18 mouse cellular contexts compared by ENCODE assay signal in genomic region chr9:44419730-44420129, GRCm38 (mm10). TPM values are rescaled to one million over a fixed set of nuclear protein-coding genes. Genes with fewer than 3 reads are reported as not detected.
DNase-seq lines count a peak whose midpoint lies in the region; ATAC-seq and TF ChIP-seq lines count a peak whose summit lies in the region.
"Not testable (repeated sequence)": the region's sequence is repeated elsewhere in the genome, so short reads cannot be mapped to it uniquely, and the experiment has no call there.
"Had no signal": no experiment of that assay in that cellular context is flagged by ENCODE, and none has a peak within 500 bp of the region (broad histone marks: within the 10 kb centered on the region; RNA-seq: fewer than 3 reads in every experiment).

No protein-coding gene starts in this region.

- peak overlapping the region in 1 of 3 experiments; percentile 66 for H3K4me3 ChIP-seq in CH12.LX (replicated peaks in 1 of 3; ENCODE audit: low read depth in 2 of 3, low read length in 2 of 3, poor library complexity in 1 of 3)
- H3K4me3 ChIP-seq in ES-Bruce4 (ENCODE audit: low read depth, low read length); midbrain, embryonic 11.5 days (ENCODE audit: low read depth, low read length); testis, adult 2 months (ENCODE audit: control insufficient read depth, low read depth, low read length): not testable (repeated sequence)
- H3K4me3 ChIP-seq in MEL (ENCODE audit: control insufficient read depth in 1 of 2, insufficient read depth in 1 of 2, low read depth in 2 of 2, low read length in 2 of 2), result peak overlapping the region; percentile 23

- in situ Hi-C loops in CH12.LX (cut with MboI; ENCODE audit: low pct_ligation_motif_present, low pct_unique_long_range_greater_than_20kb, low sequenced_read_pairs), result not testable (repeated sequence)

- not testable (repeated sequence) for ATAC-seq in midbrain, embryonic 11.5 days (ENCODE audit: low FRiP score)

- not testable (repeated sequence) for H3K9ac ChIP-seq in CH12.LX (ENCODE audit: insufficient read depth, low read depth); ES-Bruce4 (ENCODE audit: low read depth, poor library complexity, severe bottlenecking); midbrain, embryonic 11.5 days (ENCODE audit: low read length)
- H3K9ac ChIP-seq in MEL (ENCODE audit: control insufficient read depth, low read depth, low read length, poor library complexity, severe bottlenecking), result peak overlapping the region; percentile 50

- H3K9me3 ChIP-seq in CH12.LX (replicated peaks; ENCODE audit: low read length); ES-Bruce4 (replicated peaks; ENCODE audit: control insufficient read depth, insufficient read depth, low read length, poor library complexity, severe bottlenecking); MEL (replicated peaks; ENCODE audit: insufficient read depth, low read length); midbrain, embryonic 11.5 days (ENCODE audit: control insufficient read depth, low read length): not testable (repeated sequence)

- dilution Hi-C loops in CH12.LX (cut with MboI; ENCODE audit: extremely low pct_ligation_motif_present, extremely low pct_unique_long_range_greater_than_20kb, low sequenced_read_pairs), result not testable (repeated sequence)

- not testable (repeated sequence) for H3K79me2 ChIP-seq in CH12.LX (replicated peaks; ENCODE audit: control insufficient read depth, extremely low read depth, insufficient read depth, poor library complexity, severe bottlenecking); MEL (ENCODE audit: control insufficient read depth, insufficient read depth, low read length, poor library complexity)

- H3K27ac ChIP-seq in CH12.LX (ENCODE audit: insufficient read depth, low read depth); midbrain, embryonic 11.5 days (ENCODE audit: low read depth, low read length): not testable (repeated sequence)
- H3K27ac ChIP-seq in ES-Bruce4 (ENCODE audit: insufficient read depth, low read length), result peak overlapping the region; percentile 52
- H3K27ac ChIP-seq in MEL (ENCODE audit: control insufficient read depth, low read depth, low read length), result peak overlapping the region; percentile 83
- H3K27ac ChIP-seq in testis, adult 2 months (ENCODE audit: control insufficient read depth, insufficient read depth, low read depth, low read length), result peak overlapping the region; percentile 78; the same call in 1 of the 2 replicates

- WGBS in midbrain, embryonic 11.5 days, result 95% methylated on average over 9 of the region's 9 CpGs

- H3K4me1 ChIP-seq in CH12.LX (ENCODE audit: control insufficient read depth in 1 of 2, insufficient read depth in 2 of 2) (peaks cover 4 to 41% of the 10 kb centered on the region in 2 experiments; a peak in 3 of 4 replicates), MEL (ENCODE audit: control insufficient read depth in 1 of 2, insufficient read depth in 2 of 2, low read length in 2 of 2) (peaks cover 3 to 12% of the 10 kb centered on the region in 2 experiments; a peak in 3 of 4 replicates)
- H3K4me1 ChIP-seq in ES-Bruce4 (ENCODE audit: control insufficient read depth, insufficient read depth, low read length); midbrain, embryonic 11.5 days (ENCODE audit: control insufficient read depth, insufficient read depth, low read length): not testable (repeated sequence)
- H3K4me1 ChIP-seq in testis, adult 2 months (ENCODE audit: control insufficient read depth, insufficient read depth, low read length), result peaks cover 13% of the 10 kb centered on the region

- TF ChIP-seq EP300 in CH12.LX (IDR thresholded peaks at IDR 0.05; ENCODE audit: low read length); ES-Bruce4 (IDR thresholded peaks at IDR 0.05; ENCODE audit: insufficient read depth, low read depth, low read length); MEL (IDR thresholded peaks at IDR 0.05; ENCODE audit: low read depth in 1 of 2, low read length in 2 of 2): not testable (repeated sequence)

- peak overlapping the region; percentile 34; the same call in 1 of the 2 replicates for H3K4me2 ChIP-seq in CH12.LX (ENCODE audit: insufficient read depth, low read depth, poor library complexity, severe bottlenecking)
- not testable (repeated sequence) for H3K4me2 ChIP-seq in midbrain, embryonic 11.5 days

- not testable (repeated sequence) for TF ChIP-seq POLR2A in CH12.LX (IDR thresholded peaks at IDR 0.05; ENCODE audit: low read depth, low read length); ES-Bruce4 (IDR thresholded peaks at IDR 0.05; ENCODE audit: insufficient read depth, low read length); testis, adult 2 months (IDR thresholded peaks at IDR 0.05; ENCODE audit: control insufficient read depth, low read depth, low read length)
- TF ChIP-seq POLR2A in MEL (IDR thresholded peaks at IDR 0.05; ENCODE audit: control insufficient read depth in 1 of 2, insufficient read depth in 1 of 2, low read depth in 1 of 2, low read length in 2 of 2, poor library complexity in 1 of 2), result 0 out of 4 replicates have a peak, but pooled peaks of 1 of the 2 experiments have one; percentile 8

- DNase-seq in CH12.LX (ENCODE audit: extremely low read depth); MEL (ENCODE audit: low read depth, low spot score): not testable (repeated sequence)
- peak; percentile 33 for DNase-seq in cerebellum, adult 11-12 months
- DNase-seq in midbrain, embryonic 11.5 days (ENCODE audit: low spot score, missing footprints), result peak; percentile 35

- TF ChIP-seq RAD21 in CH12.LX (IDR thresholded peaks at IDR 0.05; ENCODE audit: low read depth, low read length); MEL (IDR thresholded peaks at IDR 0.05; ENCODE audit: low read depth, low read length): not testable (repeated sequence)

- TF ChIP-seq CTCF in CH12.LX (conservative IDR thresholded peaks at IDR 0.05 in 1 of 2, IDR thresholded peaks at IDR 0.05 in 1 of 2; ENCODE audit: low read depth in 2 of 2, low read length in 2 of 2); ES-Bruce4 (IDR thresholded peaks at IDR 0.05; ENCODE audit: low read depth, low read length); MEL (IDR thresholded peaks at IDR 0.05 in 2 of 3, conservative IDR thresholded peaks at IDR 0.05 in 1 of 3; ENCODE audit: control insufficient read depth in 1 of 3, insufficient read depth in 1 of 3, low read depth in 2 of 3, low read length in 3 of 3, poor library complexity in 1 of 3, severe bottlenecking in 1 of 3); testis, adult 2 months (IDR thresholded peaks at IDR 0.05; ENCODE audit: control insufficient read depth, insufficient read depth, insufficient replicate concordance, low read depth, low read length): not testable (repeated sequence)

- peaks cover 8 to 36% of the 10 kb centered on the region in 2 experiments for H3K36me3 ChIP-seq in CH12.LX (replicated peaks in 1 of 2; ENCODE audit: control insufficient read depth in 1 of 2, insufficient read depth in 1 of 2, low read length in 1 of 2)
- not testable (repeated sequence) for H3K36me3 ChIP-seq in ES-Bruce4 (ENCODE audit: control insufficient read depth, insufficient read depth, low read length, poor library complexity, severe bottlenecking); midbrain, embryonic 11.5 days (ENCODE audit: control insufficient read depth, insufficient read depth, low read length); testis, adult 2 months (ENCODE audit: control insufficient read depth, insufficient read depth, low read length)
- H3K36me3 ChIP-seq in MEL (ENCODE audit: control insufficient read depth in 1 of 2, insufficient read depth in 2 of 2, low read length in 2 of 2), result peaks cover 0 to 21% of the 10 kb centered on the region in 2 experiments; a peak in 2 of 4 replicates

- not testable (repeated sequence) for H3K27me3 ChIP-seq in CH12.LX (replicated peaks); ES-Bruce4 (ENCODE audit: control insufficient read depth, insufficient read depth, low read length, poor library complexity, severe bottlenecking); MEL (ENCODE audit: control insufficient read depth in 1 of 2, insufficient read depth in 2 of 2, low read length in 2 of 2); midbrain, embryonic 11.5 days (ENCODE audit: control insufficient read depth, insufficient read depth, low read length); testis, adult 2 months (ENCODE audit: control insufficient read depth, insufficient read depth, low read length)

RNA-seq across cellular contexts. Expression of gene Ccdc84, which starts 1.4 kb away (rescaled TPM):
- total RNA-seq in CH12.LX (2012; rRNA removed) (25.4 and 30.4 TPM in 2 replicates), CH12.LX (2014; rRNA removed) (21.7 and 26.0 TPM in 2 replicates), MEL (2012; rRNA removed) (13.2 and 18.7 TPM in 2 replicates)
- polyA plus RNA-seq in CH12.LX (2012; ENCODE audit: insufficient read length, low read depth) (16.5 and 18.3 TPM in 2 replicates), ES-Bruce4 (2011; ENCODE audit: insufficient read depth, insufficient read length, low read depth, missing spikeins) (13.7 and 14.3 TPM in 2 replicates), MEL (2012; ENCODE audit: insufficient read depth in 1 of 2, insufficient read length in 2 of 2, low read depth in 1 of 2, low replicate concordance in 2 of 2, missing spikeins in 1 of 2) (10 to 100 TPM in 1 of 2 experiments, not detected in 1; 18.0 TPM)
- polyA plus RNA-seq in midbrain, embryonic 11.5 days (2014; fragmentation: Nextera tagmentation; extraction: Ambion mirVana), result 24.2 and 31.9 TPM in 2 replicates
- 10.9 TPM in 2 replicates for polyA plus RNA-seq in testis, adult 2 months (2012; rRNA removed)

RNA-seq across cellular contexts. Expression of gene Trappc4, which starts 12.3 kb away (rescaled TPM):
- total RNA-seq in CH12.LX (2012; rRNA removed) (81.3 and 88.2 TPM in 2 replicates), CH12.LX (2014; rRNA removed) (125 and 135 TPM in 2 replicates), MEL (2012; rRNA removed) (121 and 140 TPM in 2 replicates)
- polyA plus RNA-seq in CH12.LX (2012; ENCODE audit: insufficient read length, low read depth) (55.9 and 69.2 TPM in 2 replicates), ES-Bruce4 (2011; ENCODE audit: insufficient read depth, insufficient read length, low read depth, missing spikeins) (83.0 and 89.8 TPM in 2 replicates), MEL (2012; ENCODE audit: insufficient read depth in 1 of 2, insufficient read length in 2 of 2, low read depth in 1 of 2, low replicate concordance in 2 of 2, missing spikeins in 1 of 2) (100 to 1,000 TPM in 1 of 2 experiments, not detected in 1; 129 TPM)
- 225 and 239 TPM in 2 replicates for polyA plus RNA-seq in midbrain, embryonic 11.5 days (2014; fragmentation: Nextera tagmentation; extraction: Ambion mirVana)
- polyA plus RNA-seq in testis, adult 2 months (2012; rRNA removed), result 40.0 and 41.8 TPM in 2 replicates

RNA-seq across cellular contexts. Expression of gene Rps25, which starts 12.8 kb away (rescaled TPM):
- 2,535 and 3,076 TPM in 2 replicates for total RNA-seq in CH12.LX (2012; rRNA removed)
- total RNA-seq in CH12.LX (2014; rRNA removed), result 3,131 and 3,378 TPM in 2 replicates
- polyA plus RNA-seq in CH12.LX (2012; ENCODE audit: insufficient read length, low read depth), result 2,547 and 3,250 TPM in 2 replicates
- 4,348 and 4,428 TPM in 2 replicates for polyA plus RNA-seq in ES-Bruce4 (2011; ENCODE audit: insufficient read depth, insufficient read length, low read depth, missing spikeins)
- total RNA-seq in MEL (2012; rRNA removed), result 2,496 and 2,743 TPM in 2 replicates
- polyA plus RNA-seq in MEL (2012; ENCODE audit: insufficient read depth in 1 of 2, insufficient read length in 2 of 2, low read depth in 1 of 2, low replicate concordance in 2 of 2, missing spikeins in 1 of 2), result 1,000 to 10,000 TPM in 1 of 2 experiments, not detected in 1; 3,114 TPM
- polyA plus RNA-seq in midbrain, embryonic 11.5 days (2014; fragmentation: Nextera tagmentation; extraction: Ambion mirVana), result 1,710 and 1,826 TPM in 2 replicates
- 194 and 199 TPM in 2 replicates for polyA plus RNA-seq in testis, adult 2 months (2012; rRNA removed)

RNA-seq across cellular contexts. Expression of gene Foxr1, which starts 21.2 kb away (rescaled TPM):
- total RNA-seq in CH12.LX (2012; rRNA removed), result 0.08 and 0.21 TPM in 2 replicates
- not detected in 2 replicates for total RNA-seq in CH12.LX (2014; rRNA removed)
- polyA plus RNA-seq in CH12.LX (2012; ENCODE audit: insufficient read length, low read depth), result 1.4 and 1.5 TPM in 2 replicates
- polyA plus RNA-seq in ES-Bruce4 (2011; ENCODE audit: insufficient read depth, insufficient read length, low read depth, missing spikeins), result 1.3 and 1.8 TPM in 2 replicates
- 0.08 TPM in 1 of 2 replicates, not detected in the other for total RNA-seq in MEL (2012; rRNA removed)
- polyA plus RNA-seq in MEL (2012; ENCODE audit: insufficient read depth in 1 of 2, insufficient read length in 2 of 2, low read depth in 1 of 2, low replicate concordance in 2 of 2, missing spikeins in 1 of 2), result under 1 TPM in 1 of 2 experiments, not detected in 1; 0.07 TPM
- not detected in 2 replicates for polyA plus RNA-seq in midbrain, embryonic 11.5 days (2014; fragmentation: Nextera tagmentation; extraction: Ambion mirVana)
- 1.5 and 2.0 TPM in 2 replicates for polyA plus RNA-seq in testis, adult 2 months (2012; rRNA removed)
- total RNA-seq: adrenal gland, adult 2 months; adrenal gland, postnatal 10 days; adrenal gland, postnatal 25 days; adrenal gland, postnatal 4 days; forebrain, postnatal 0 days had no signal
- polyA plus RNA-seq: adrenal gland, adult 2 months; embryonic facial prominence, embryonic 10.5 days; embryonic facial prominence, embryonic 12.5 days; embryonic facial prominence, embryonic 14.5 days; forebrain, embryonic 11.5 days; forebrain, embryonic 13.5 days; forebrain, embryonic 15.5 days; forebrain, postnatal 0 days; G1E had no signal

RNA-seq across cellular contexts. Expression of gene Slc37a4, which starts 23.1 kb away (rescaled TPM):
- total RNA-seq in CH12.LX (2012; rRNA removed) (13.8 and 25.5 TPM in 2 replicates), CH12.LX (2014; rRNA removed) (29.9 and 38.7 TPM in 2 replicates), MEL (2012; rRNA removed) (29.0 and 31.9 TPM in 2 replicates)
- polyA plus RNA-seq in CH12.LX (2012; ENCODE audit: insufficient read length, low read depth) (10.3 and 11.7 TPM in 2 replicates), ES-Bruce4 (2011; ENCODE audit: insufficient read depth, insufficient read length, low read depth, missing spikeins) (7.7 and 8.1 TPM in 2 replicates), MEL (2012; ENCODE audit: insufficient read depth in 1 of 2, insufficient read length in 2 of 2, low read depth in 1 of 2, low replicate concordance in 2 of 2, missing spikeins in 1 of 2) (10 to 100 TPM in 1 of 2 experiments, not detected in 1; 35.3 TPM)
- 20.8 and 21.1 TPM in 2 replicates for polyA plus RNA-seq in midbrain, embryonic 11.5 days (2014; fragmentation: Nextera tagmentation; extraction: Ambion mirVana)
- polyA plus RNA-seq in testis, adult 2 months (2012; rRNA removed), result 14.1 and 14.7 TPM in 2 replicates
